Mouse (Mus musculus) hindbrain, embryonic 11.5 days (tissue): ENCODE measurements at regions not wholly inside any gene's neighbourhood (a gene's known extent, or its start where the extent isn't known, plus 50 kb on each side); places are given as distances from the start of the nearest gene placed in this dataset.

Source experiments
- ATAC-seq: fragments of 200-750 bp; cut with Nextera tagmentation; 2 replicates; pipeline ENCODE4 v1.8.0; 2017; ENCODE audit warnings: mild to moderate bottlenecking, moderate TSS enrichment, moderate library complexity; ENCODE audit not compliant: low FRiP score
- DNase-seq: peaks from one replicate; pipeline ENCODE4 v3.0.0-alpha.2; 2015; ENCODE audit warnings: low spot score
- H3K27ac ChIP-seq: fragments of 300-500 bp; sonication (generic); 2 replicates; pipeline ENCODE4 v1.5.1; 2014; ENCODE audit warnings: mild to moderate bottlenecking, low read depth, low read length
- H3K27me3 ChIP-seq: fragments of 300-500 bp; sonication (generic); 2 replicates; pipeline ENCODE4 v1.6.1; 2014; ENCODE audit warnings: mild to moderate bottlenecking, low read length, moderate library complexity, mixed read lengths; ENCODE audit not compliant: control insufficient read depth, insufficient read depth
- H3K36me3 ChIP-seq: fragments of 300-500 bp; sonication (generic); 2 replicates; pipeline ENCODE4 v1.6.1; 2014; ENCODE audit warnings: mild to moderate bottlenecking, low read length, moderate library complexity, mixed read lengths; ENCODE audit not compliant: control insufficient read depth, insufficient read depth
- H3K4me1 ChIP-seq: fragments of 300-500 bp; sonication (generic); replicated peaks from 2 replicates; pipeline ENCODE4 v1.6.1; 2014; ENCODE audit warnings: low read length, mixed read lengths; ENCODE audit not compliant: control insufficient read depth, insufficient read depth
- H3K4me2 ChIP-seq: fragments of 300-500 bp; sonication (generic); replicated peaks from 2 replicates; pipeline ENCODE4 v1.6.1; 2014; ENCODE audit warnings: mild to moderate bottlenecking, low read depth, low read length
- H3K4me3 ChIP-seq: fragments of 300-500 bp; sonication (generic); 2 replicates; pipeline ENCODE4 v1.5.1; 2014; ENCODE audit warnings: low read depth, low read length
- H3K9ac ChIP-seq: fragments of 300-500 bp; sonication (generic); 2 replicates; pipeline ENCODE4 v1.6.1; 2014; ENCODE audit warnings: low read depth, low read length
- H3K9me3 ChIP-seq: fragments of 300-500 bp; sonication (generic); 2 replicates; pipeline ENCODE4 v1.6.1; 2016; ENCODE audit warnings: low read length; ENCODE audit not compliant: control insufficient read depth
- WGBS: fragments of 180-500 bp; shearing (Covaris S2); extraction: QIAGEN DNeasy Blood & Tissue Kit; methylation state at CpG from one replicate; pipeline ENCODE4 v1.1.7; 2014; 5-methylcytosine and 5-hydroxymethylcytosine counted together

- ATAC-seq (no peak), DNase-seq (no peak)
- Histone ChIP-seq H3K27ac (no peak overlapping the region), H3K27me3 (no peaks in the 10 kb centered on the region), H3K36me3 (no peaks in the 10 kb centered on the region), H3K9ac (no peak overlapping the region), H3K4me2 (no peak overlapping the region), H3K4me1 (peaks cover 7% of the 10 kb centered on the region; the same call in 1 of the 2 replicates), H3K9me3 (no peaks in the 10 kb centered on the region), H3K4me3 (no peak overlapping the region)
- 41% methylated on average over 2 of the region's 2 CpGs for WGBS
Measured at GRCm38 (mm10) chr10:37668827-37669226, 530.1 kb upstream of the Marcks start.

DNA sequence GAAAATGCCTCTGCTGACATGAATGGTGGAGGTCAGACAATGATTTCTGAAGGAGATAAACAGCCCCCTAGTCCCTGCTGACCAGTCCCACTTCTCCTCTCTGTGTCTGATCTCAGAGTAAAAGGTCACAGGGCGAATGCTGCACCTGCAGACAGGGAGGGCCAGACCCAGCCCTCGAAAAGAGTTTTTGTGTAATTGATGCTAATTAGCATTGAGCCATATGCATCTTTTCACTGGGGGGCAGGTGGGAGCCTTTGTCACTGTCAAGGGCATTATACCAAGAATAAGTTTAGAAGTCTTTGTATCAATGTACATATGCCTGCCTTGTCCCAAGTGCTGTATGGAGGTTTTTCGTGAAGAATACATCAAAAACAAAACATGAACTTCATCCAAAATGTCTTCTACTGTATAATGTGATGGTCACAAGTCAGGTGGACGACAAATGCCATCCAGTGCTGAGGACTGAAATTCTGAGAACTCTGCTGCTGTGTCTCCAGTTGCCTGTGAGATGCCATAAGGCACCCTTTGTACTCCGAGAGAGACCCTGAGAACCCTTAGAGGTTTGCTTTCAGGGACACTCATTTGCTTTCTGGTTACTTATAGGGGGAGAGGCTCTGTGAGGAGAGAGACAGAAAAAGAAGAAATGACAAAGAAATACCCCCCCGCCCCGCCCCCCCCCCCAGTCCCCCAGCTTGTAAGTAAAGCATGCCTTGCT lies 528.5 kb upstream of the Marcks start:
- Histone ChIP-seq H3K36me3 (no peaks in the 10 kb centered on the region), H3K4me3 (no peak overlapping the region), H3K4me2 (no peak overlapping the region), H3K27ac (peak overlapping the region; percentile 63; the same call in 1 of the 2 replicates), H3K9ac (no peak overlapping the region), H3K27me3 (no peaks in the 10 kb centered on the region), H3K4me1 (peaks cover 7% of the 10 kb centered on the region; the same call in 1 of the 2 replicates), H3K9me3 (no peaks in the 10 kb centered on the region)
- WGBS, result 21% methylated on average over 7 of the region's 7 CpGs
- ATAC-seq, result peak; percentile 88
- peak; percentile 52 for DNase-seq

DNA sequence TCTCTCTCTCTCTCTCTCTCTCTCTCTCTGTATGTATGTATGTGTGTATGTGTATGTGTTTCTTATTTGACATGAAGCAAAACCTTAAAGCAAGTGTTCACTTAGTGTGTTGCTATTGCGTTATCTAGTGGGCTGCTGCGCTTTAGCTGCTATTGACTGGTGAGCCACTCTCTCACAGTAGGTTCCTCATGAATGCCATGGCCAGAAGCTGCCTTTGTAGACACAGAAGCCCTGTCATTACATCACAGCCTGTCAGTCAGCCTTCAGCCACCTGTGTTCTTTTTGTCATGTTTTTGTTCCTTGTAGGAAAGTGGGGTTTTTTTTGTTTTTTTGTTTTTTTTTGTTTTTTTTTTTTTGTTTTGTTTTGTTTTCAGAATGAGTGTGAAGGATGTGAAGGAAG lies 527.8 kb upstream of the Marcks start:
- Histone ChIP-seq H3K9me3 (no peaks in the 10 kb centered on the region), H3K9ac (no peak overlapping the region), H3K4me3 (no peak overlapping the region), H3K36me3 (no peaks in the 10 kb centered on the region), H3K4me1 (peaks cover 7% of the 10 kb centered on the region; the same call in 1 of the 2 replicates), H3K27me3 (no peaks in the 10 kb centered on the region), H3K4me2 (no peak overlapping the region), H3K27ac (0 out of 2 replicates have a peak overlapping the region, but pooled peaks have one; percentile 63)
- DNase-seq (peak; percentile 40), ATAC-seq (peak; percentile 68)
- 30% methylated on average over 2 of the region's 2 CpGs for WGBS

DNA sequence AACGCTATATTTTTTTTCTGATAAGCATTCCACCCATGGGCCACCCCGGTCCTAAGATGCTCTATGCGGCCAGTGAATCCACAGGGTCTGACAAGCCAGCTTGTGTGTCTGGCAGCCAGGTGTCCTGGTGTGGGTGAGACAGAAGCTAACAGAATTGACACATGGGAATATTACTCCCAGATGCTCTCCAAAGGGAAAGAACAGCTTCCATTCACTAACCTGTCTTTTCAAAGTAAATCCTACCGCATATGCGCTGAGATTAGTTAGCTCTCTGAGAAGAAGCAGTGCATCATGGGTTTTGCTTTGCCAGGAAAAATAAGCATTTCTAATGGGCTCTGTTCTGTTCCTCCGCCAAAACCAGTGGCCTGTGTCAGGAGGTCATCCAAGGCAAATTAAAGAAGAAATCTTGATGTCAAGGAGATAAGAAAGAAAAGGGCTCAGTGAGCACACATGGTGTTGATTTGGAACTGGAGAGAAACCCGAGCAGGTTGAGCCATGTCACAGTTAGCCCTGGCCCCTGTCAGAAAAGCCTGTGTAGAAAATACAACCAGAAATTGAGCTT lies 498.4 kb upstream of the Marcks start:
- Histone ChIP-seq H3K4me3 (no peak overlapping the region), H3K9me3 (no peaks in the 10 kb centered on the region), H3K27ac (no peak overlapping the region), H3K9ac (no peak overlapping the region), H3K4me1 (no peaks in the 10 kb centered on the region), H3K27me3 (no peaks in the 10 kb centered on the region), H3K4me2 (no peak overlapping the region), H3K36me3 (no peaks in the 10 kb centered on the region)
- ATAC-seq (no peak), DNase-seq (peak; percentile 21)
- WGBS, result 50% methylated on average over 7 of the region's 7 CpGs

GRCm38 (mm10) chr10:37636421-37636820 lies 497.7 kb upstream of the Marcks start:
- ATAC-seq (no peak), DNase-seq (no peak)
- no peak overlapping the region for H3K9ac ChIP-seq
- no peak overlapping the region for H3K27ac ChIP-seq
- WGBS, result 70% methylated on average over 4 of the region's 4 CpGs
- H3K4me3 ChIP-seq, result no peak overlapping the region
- H3K36me3 ChIP-seq, result no peaks in the 10 kb centered on the region
- H3K27me3 ChIP-seq, result no peaks in the 10 kb centered on the region
- H3K9me3 ChIP-seq, result no peaks in the 10 kb centered on the region
- no peaks in the 10 kb centered on the region for H3K4me1 ChIP-seq
- no peak overlapping the region for H3K4me2 ChIP-seq

DNA sequence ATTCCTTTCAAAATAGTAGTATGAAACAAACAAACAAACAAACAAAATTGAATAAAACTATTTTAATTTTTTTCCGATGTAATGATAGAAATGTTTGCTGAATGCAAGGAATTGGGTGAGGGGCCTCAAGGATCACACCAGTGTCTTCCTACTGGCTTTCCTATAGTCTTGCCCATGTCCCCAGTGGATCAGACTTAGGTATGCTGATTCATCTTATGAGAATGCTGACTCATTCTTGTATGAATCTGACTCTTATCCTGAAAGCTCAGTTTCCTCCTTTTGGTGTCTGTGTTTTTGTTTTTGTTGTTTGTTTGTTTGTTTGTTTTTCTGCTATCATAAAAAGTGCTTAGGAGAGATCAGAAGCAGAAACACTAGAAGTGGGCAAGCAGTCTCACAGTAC lies 491.7 kb upstream of the Marcks start:
- no peak overlapping the region for H3K4me3 ChIP-seq
- H3K27ac ChIP-seq, result no peak overlapping the region
- no peaks in the 10 kb centered on the region for H3K36me3 ChIP-seq
- DNase-seq (no peak), ATAC-seq (no peak)
- H3K4me2 ChIP-seq, result no peak overlapping the region
- no peak overlapping the region for H3K9ac ChIP-seq
- H3K27me3 ChIP-seq, result no peaks in the 10 kb centered on the region
- H3K9me3 ChIP-seq, result no peaks in the 10 kb centered on the region
- no peaks in the 10 kb centered on the region for H3K4me1 ChIP-seq
- WGBS, result 97% methylated on average over 1 of the region's 1 CpGs

DNA sequence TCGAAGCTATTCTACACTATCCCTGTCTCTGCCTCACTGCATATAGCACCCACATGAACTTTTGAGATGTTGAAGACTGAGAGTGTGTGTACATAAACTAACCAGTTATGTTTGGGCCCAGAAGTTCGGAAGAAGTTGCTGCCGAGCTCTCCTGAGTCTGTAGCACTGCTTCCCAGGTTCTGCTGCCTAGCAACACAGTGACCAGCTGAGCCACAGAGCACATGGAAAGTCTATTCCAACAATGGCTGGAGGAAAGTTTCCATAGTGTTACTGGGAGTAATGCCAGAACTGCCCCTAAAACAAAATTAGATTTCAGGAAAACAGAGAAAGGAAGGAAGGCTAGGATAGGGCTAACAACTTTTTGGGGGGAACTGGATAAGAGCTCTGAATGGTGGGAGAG lies 489.2 kb upstream of the Marcks start:
- ATAC-seq, result no peak
- Histone ChIP-seq H3K9me3 (no peaks in the 10 kb centered on the region), H3K27me3 (no peaks in the 10 kb centered on the region), H3K27ac (no peak overlapping the region), H3K4me2 (no peak overlapping the region), H3K4me1 (no peaks in the 10 kb centered on the region), H3K36me3 (no peaks in the 10 kb centered on the region), H3K9ac (no peak overlapping the region), H3K4me3 (no peak overlapping the region)
- DNase-seq, result no peak
- 82% methylated on average over 3 of the region's 3 CpGs for WGBS

- no peaks in the 10 kb centered on the region for H3K4me1 ChIP-seq
- no peak overlapping the region for H3K27ac ChIP-seq
- H3K4me3 ChIP-seq, result no peak overlapping the region
- no peaks in the 10 kb centered on the region for H3K9me3 ChIP-seq
- H3K9ac ChIP-seq, result no peak overlapping the region
- ATAC-seq (peak; percentile 82), DNase-seq (no peak)
- no peaks in the 10 kb centered on the region for H3K27me3 ChIP-seq
- WGBS, result 52% methylated on average over 5 of the region's 5 CpGs
- no peak overlapping the region for H3K4me2 ChIP-seq
- no peaks in the 10 kb centered on the region for H3K36me3 ChIP-seq
Measured at GRCm38 (mm10) chr10:37626758-37627201, 488.1 kb upstream of the Marcks start.
